Mouse (Mus musculus) stomach, embryonic 14.5 days (tissue): Measurements from ENCODE around the gene Tmem178b. TPM values are rescaled to one million over a fixed set of nuclear protein-coding genes. Genes with fewer than 3 reads are reported as not detected.

Experiments
- ATAC-seq: fragments of 200-750 bp; cut with Nextera tagmentation; 2 replicates; pipeline ENCODE4 v1.8.0; 2017; ENCODE audit warnings: low read depth, moderate TSS enrichment; ENCODE audit not compliant: insufficient number of reproducible peaks, insufficient read depth, low FRiP score
- H3K27ac ChIP-seq: fragments of 300-500 bp; sonication (generic); 2 replicates; pipeline ENCODE4 v1.5.1; 2014; ENCODE audit warnings: mild to moderate bottlenecking, low read length, moderate library complexity, mixed read lengths
- H3K27me3 ChIP-seq: fragments of 300-500 bp; sonication (generic); 2 replicates; pipeline ENCODE4 v1.6.1; 2014; ENCODE audit warnings: low read length, control low read depth, mixed read lengths; ENCODE audit not compliant: control insufficient read depth, insufficient read depth
- H3K36me3 ChIP-seq: fragments of 300-500 bp; sonication (generic); 2 replicates; pipeline ENCODE4 v1.6.1; 2014; ENCODE audit warnings: mild to moderate bottlenecking, control low read depth, low read length, moderate library complexity, mixed read lengths; ENCODE audit not compliant: control insufficient read depth, insufficient read depth
- H3K4me1 ChIP-seq: fragments of 300-500 bp; sonication (generic); 2 replicates; pipeline ENCODE4 v1.6.1; 2014; ENCODE audit warnings: low read length, control low read depth, mixed read lengths; ENCODE audit not compliant: control insufficient read depth, insufficient read depth
- H3K4me2 ChIP-seq: fragments of 300-500 bp; sonication (generic); replicated peaks from 2 replicates; pipeline ENCODE4 v1.6.1; 2014; ENCODE audit warnings: low read depth, low read length, control low read depth
- H3K4me3 ChIP-seq: fragments of 300-500 bp; sonication (generic); 2 replicates; pipeline ENCODE4 v1.5.1; 2014; ENCODE audit warnings: low read depth, low read length, control low read depth
- H3K9ac ChIP-seq: fragments of 300-500 bp; sonication (generic); replicated peaks from 2 replicates; pipeline ENCODE4 v1.6.1; 2014; ENCODE audit warnings: low read depth, mild to moderate bottlenecking, control low read depth, low read length, moderate library complexity, mixed read lengths
- H3K9me3 ChIP-seq: fragments of 300-500 bp; sonication (generic); 2 replicates; pipeline ENCODE4 v1.6.1; 2016; ENCODE audit warnings: low read depth, low read length, control low read depth; ENCODE audit not compliant: control insufficient read depth
- WGBS: fragments of 180-500 bp; shearing (Covaris S2); extraction: QIAGEN DNeasy Blood & Tissue Kit; methylation state at CpG from one replicate; pipeline ENCODE4 v1.1.7; 2014; 5-methylcytosine and 5-hydroxymethylcytosine counted together
- polyA plus RNA-seq: library from polyadenylated mRNA; unstranded; fragments of >200 nt; fragmentation: Nextera tagmentation; extraction: Ambion mirVana; gene quantifications from 2 replicates; pipeline ENCODE4 v1.2.1, GENCODE M21; 2014

The Tmem178b gene
- 1.5 TPM in 2 replicates for polyA plus RNA-seq

- under 1% methylated on average over 63 of the region's 63 CpGs for WGBS
- H3K4me1 ChIP-seq: peaks cover 5% of the 10 kb centered on the region; the same call in 1 of the 2 replicates
- peak; percentile 24; the same call in 1 of the 2 replicates for ATAC-seq
Observed at GRCm38 (mm10) chr6:39872901-39873591, at the start of gene Tmem178b. Gene Tmem178b (plus strand): TSS chr6:39873271.

GRCm38 (mm10) chr6:39828736-39829135 lies 44.3 kb upstream of the Tmem178b start:
- no peaks in the 10 kb centered on the region for H3K9me3 ChIP-seq
- no peak overlapping the region for H3K9ac ChIP-seq
- no peaks in the 10 kb centered on the region for H3K27me3 ChIP-seq
- H3K4me3 ChIP-seq: no peak overlapping the region
- H3K4me2 ChIP-seq: no peak overlapping the region
- H3K36me3 ChIP-seq: no peaks in the 10 kb centered on the region
- ATAC-seq: no peak
- H3K4me1 ChIP-seq: no peaks in the 10 kb centered on the region
- WGBS: 87% methylated on average over 5 of the region's 5 CpGs
- no peak overlapping the region for H3K27ac ChIP-seq

More at GRCm38 (mm10) chr6:39872901-39873591, at the start of gene Tmem178b:
- Histone ChIP-seq H3K36me3 (no peaks in the 10 kb centered on the region), H3K4me2 (peak within 1 kb of the TSS; percentile 97), H3K27me3 (peaks cover 32% of the 10 kb centered on the region), H3K4me3 (peak within 1 kb of the TSS; percentile 51), H3K9me3 (no peaks in the 10 kb centered on the region), H3K27ac (no peak within 1 kb of the TSS), H3K9ac (0 out of 2 replicates have a peak within 1 kb of the TSS, but pooled peaks have one; percentile 14)

GRCm38 (mm10) chr6:39843698-39844342 lies 29.3 kb upstream of the Tmem178b start:
- H3K4me2 ChIP-seq: no peak overlapping the region
- H3K9ac ChIP-seq: no peak overlapping the region
- no peaks in the 10 kb centered on the region for H3K4me1 ChIP-seq
- no peak overlapping the region for H3K27ac ChIP-seq
- no peaks in the 10 kb centered on the region for H3K9me3 ChIP-seq
- no peak overlapping the region for H3K4me3 ChIP-seq
- no peaks in the 10 kb centered on the region for H3K27me3 ChIP-seq
- no peaks in the 10 kb centered on the region for H3K36me3 ChIP-seq
- 89% methylated on average over 14 of the region's 14 CpGs for WGBS
- ATAC-seq: peak; percentile 53; the same call in 1 of the 2 replicates

GRCm38 (mm10) chr6:39847538-39847937 lies 25.5 kb upstream of the Tmem178b start:
- H3K4me2 ChIP-seq: no peak overlapping the region
- H3K9me3 ChIP-seq: no peaks in the 10 kb centered on the region
- ATAC-seq: no peak
- H3K4me3 ChIP-seq: no peak overlapping the region
- no peak overlapping the region for H3K27ac ChIP-seq
- no peaks in the 10 kb centered on the region for H3K36me3 ChIP-seq
- no peak overlapping the region for H3K9ac ChIP-seq
- no peaks in the 10 kb centered on the region for H3K4me1 ChIP-seq
- WGBS: 76% methylated on average over 2 of the region's 2 CpGs
- H3K27me3 ChIP-seq: no peaks in the 10 kb centered on the region

DNA sequence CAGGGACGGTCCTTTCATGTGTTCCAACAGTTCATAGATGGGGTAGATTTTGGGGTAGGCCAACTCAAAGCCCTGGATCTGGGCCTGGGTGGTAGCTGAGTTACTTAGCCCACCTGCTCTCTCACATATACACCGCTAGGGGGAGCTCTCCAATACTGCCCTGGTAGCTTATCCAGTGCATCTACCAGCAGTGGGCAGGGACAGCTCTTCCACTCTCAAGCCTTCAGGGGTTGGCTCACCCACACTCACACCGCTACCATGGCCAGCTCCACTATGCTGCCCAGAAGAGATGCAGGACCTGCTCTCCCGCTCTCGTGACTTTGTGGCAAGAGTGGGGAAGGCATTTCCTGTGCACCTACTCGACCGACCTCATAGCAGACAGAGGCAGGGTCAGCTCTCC lies 24.3 kb upstream of the Tmem178b start:
- H3K9me3 ChIP-seq: no peaks in the 10 kb centered on the region
- no peaks in the 10 kb centered on the region for H3K27me3 ChIP-seq
- H3K27ac ChIP-seq: no peak overlapping the region
- no peak overlapping the region for H3K4me2 ChIP-seq
- no peaks in the 10 kb centered on the region for H3K4me1 ChIP-seq
- H3K9ac ChIP-seq: no peak overlapping the region
- no peaks in the 10 kb centered on the region for H3K36me3 ChIP-seq
- no peak for ATAC-seq
- no peak overlapping the region for H3K4me3 ChIP-seq
- WGBS: 45% methylated on average over 7 of the region's 7 CpGs

- Histone ChIP-seq H3K36me3 (no peaks in the 10 kb centered on the region), H3K4me2 (no peak overlapping the region), H3K9me3 (no peaks in the 10 kb centered on the region), H3K27ac (no peak overlapping the region), H3K9ac (no peak overlapping the region), H3K4me3 (no peak overlapping the region), H3K4me1 (no peaks in the 10 kb centered on the region), H3K27me3 (no peaks in the 10 kb centered on the region)
- ATAC-seq: no peak
- WGBS: 91% methylated on average over 4 of the region's 4 CpGs
Observed at GRCm38 (mm10) chr6:39849667-39850066, 23.4 kb upstream of the Tmem178b start.

DNA sequence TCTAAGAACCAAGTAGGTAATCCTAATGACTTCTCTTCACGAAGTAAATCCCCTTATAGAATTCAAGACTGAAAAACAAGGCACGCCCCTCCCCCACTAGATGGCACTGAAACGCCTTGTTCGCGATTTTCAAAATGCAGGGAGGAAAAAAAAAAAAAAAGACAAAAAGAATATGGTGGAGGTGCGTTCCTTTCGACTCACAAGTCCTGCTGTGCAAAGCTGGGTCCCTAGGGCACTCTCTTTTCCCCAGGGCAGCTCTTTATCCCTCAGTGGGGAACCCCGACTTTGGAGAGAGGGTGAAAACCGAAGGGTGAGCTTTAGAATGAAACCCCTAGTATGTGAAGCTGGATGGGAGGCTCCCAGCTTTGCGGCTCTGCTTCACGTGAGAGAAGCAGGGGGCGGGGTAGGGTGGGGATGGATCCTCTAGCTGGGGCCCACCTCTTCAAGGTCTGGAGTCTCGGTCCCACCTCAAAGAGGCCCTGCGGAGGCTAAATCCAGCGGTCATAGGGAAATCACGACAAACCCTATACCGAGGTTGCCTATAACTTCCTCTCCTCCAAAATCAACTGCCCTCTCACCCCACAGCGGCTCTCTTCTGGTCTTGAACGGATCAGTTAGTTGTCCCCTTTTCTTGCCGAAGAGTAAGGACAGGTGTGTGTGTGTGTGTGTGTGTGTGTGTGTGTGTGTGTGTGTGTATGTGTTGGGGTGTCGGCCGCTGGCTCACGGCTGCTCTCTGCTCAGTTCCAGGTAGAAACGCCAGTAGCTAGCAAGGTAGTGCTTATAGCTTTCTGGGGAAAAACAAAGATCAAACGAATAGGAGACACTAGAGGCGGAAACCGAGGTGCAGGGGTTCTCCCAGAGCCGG lies 2.6 kb upstream of the Tmem178b start:
- Histone ChIP-seq H3K9ac (no peak overlapping the region), H3K27ac (no peak overlapping the region), H3K4me3 (peak overlapping the region; percentile 51), H3K4me1 (peaks cover 5% of the 10 kb centered on the region; the same call in 1 of the 2 replicates), H3K36me3 (no peaks in the 10 kb centered on the region), H3K9me3 (no peaks in the 10 kb centered on the region), H3K27me3 (peaks cover 32% of the 10 kb centered on the region), H3K4me2 (peak overlapping the region; percentile 97)
- ATAC-seq: peak; percentile 26; the same call in 1 of the 2 replicates
- 1% methylated on average over 28 of the region's 28 CpGs for WGBS
